Comparison of ENCODE assay signal across 12 mouse cellular contexts in genomic region chr1:89742359-89742758, GRCm38 (mm10).
"Had no signal": no experiment of that assay in that cellular context is flagged by ENCODE, and none has a peak within 500 bp of the region (broad histone marks: within the 10 kb centered on the region; RNA-seq: fewer than 3 reads in every experiment).

No protein-coding gene starts in this region.

- DNase-seq: kidney, adult 18-20 months; kidney, postnatal 10 days; liver, embryonic 13.5 days; liver, postnatal 0 days; midbrain, embryonic 14.5 days; thymus, adult 18-20 months; thymus, postnatal 25 days had no signal

- H3K4me2 ChIP-seq: liver, embryonic 13.5 days; neural tube, embryonic 15.5 days had no signal

- H3K27ac ChIP-seq: left cerebral cortex, adult 2 months; limb, embryonic 10.5 days; liver, embryonic 13.5 days; midbrain, embryonic 10.5 days; neural tube, embryonic 15.5 days had no signal

- H3K4me3 ChIP-seq: left cerebral cortex, adult 2 months; limb, embryonic 10.5 days; liver, embryonic 13.5 days; midbrain, embryonic 10.5 days; myocyte; neural tube, embryonic 15.5 days had no signal

- ATAC-seq: liver, postnatal 0 days had no signal

- H3K27me3 ChIP-seq: liver, embryonic 13.5 days had no signal

- H3K9ac ChIP-seq: liver, embryonic 13.5 days; liver, postnatal 0 days; neural tube, embryonic 15.5 days had no signal

- H3K36me3 ChIP-seq: liver, embryonic 13.5 days had no signal

- H3K4me1 ChIP-seq: liver, embryonic 13.5 days had no signal

- H3K9me3 ChIP-seq: limb, embryonic 10.5 days; liver, embryonic 13.5 days; midbrain, embryonic 10.5 days; neural tube, embryonic 15.5 days had no signal
